ENCODE assay signal across 11 mouse cellular contexts in the genomic region with DNA sequence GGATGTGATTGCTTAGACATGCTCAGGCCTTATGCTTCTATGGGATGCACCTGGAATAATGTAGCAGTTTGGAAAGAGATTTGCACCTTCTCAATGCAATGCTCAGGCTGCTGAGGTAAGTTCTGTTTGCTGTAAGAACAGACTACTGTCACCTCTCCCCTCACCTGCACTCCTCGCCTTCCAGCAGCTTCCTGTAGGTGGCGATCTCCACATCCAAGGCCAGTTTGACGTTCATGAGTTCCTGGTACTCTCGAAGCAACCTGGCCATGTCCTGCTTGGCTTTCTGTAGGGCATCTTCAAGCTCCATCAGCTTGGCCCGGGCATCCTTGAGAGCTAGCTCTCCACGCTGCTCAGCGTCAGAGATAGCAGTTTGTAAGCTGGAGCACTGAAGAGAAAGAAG. TPM values are rescaled to one million over a fixed set of nuclear protein-coding genes. Genes with fewer than 3 reads are reported as not detected.
A peak's percentile ranks its signal among the peaks of the same experiment; 100 is the strongest.
DNase-seq lines count a peak whose midpoint lies in the region; ATAC-seq and TF ChIP-seq lines count a peak whose summit lies in the region.
"Had no signal": no experiment of that assay in that cellular context is flagged by ENCODE, and none has a peak within 500 bp of the region (broad histone marks: within the 10 kb centered on the region; RNA-seq: fewer than 3 reads in every experiment).

No protein-coding gene starts in this region.

- H3K36me3 ChIP-seq in kidney, postnatal 0 days (ENCODE audit: insufficient read depth, low read length): no peaks in the 10 kb centered on the region
- H3K36me3 ChIP-seq: heart, embryonic 12.5 days; limb, embryonic 15.5 days had no signal

- TF ChIP-seq CTCF in kidney, postnatal 0 days (IDR thresholded peaks at IDR 0.05; ENCODE audit: low read depth): peak; percentile 65

- H3K4me1 ChIP-seq in kidney, postnatal 0 days (replicated peaks; ENCODE audit: insufficient read depth, low read length): no peaks in the 10 kb centered on the region
- H3K4me1 ChIP-seq: heart, embryonic 12.5 days had no signal

- no peak for DNase-seq in kidney, postnatal 0 days (ENCODE audit: low spot score)
- DNase-seq in kidney, postnatal 14 days: no peak
- DNase-seq in urinary bladder, postnatal 25 days (ENCODE audit: low spot score): peak; percentile 21
- no peak for DNase-seq in urinary bladder, postnatal 4 days (ENCODE audit: low spot score in 2 of 2)
- peak; percentile 19 for DNase-seq in induced T-regulatory cell, adult 2 months (ENCODE audit: low read depth)
- DNase-seq in layer of hippocampus, postnatal 14 days (ENCODE audit: low spot score in 2 of 2): no peak
- no peak for DNase-seq in right cerebral cortex, adult 2 months (ENCODE audit: low spot score in 2 of 2)

- WGBS in kidney, postnatal 0 days: 54% methylated on average over 7 of the region's 7 CpGs

- no peak overlapping the region for H3K27ac ChIP-seq in kidney, postnatal 0 days
- H3K27ac ChIP-seq: limb, embryonic 15.5 days had no signal

- H3K27me3 ChIP-seq in kidney, postnatal 0 days (ENCODE audit: insufficient read depth, low read length): no peaks in the 10 kb centered on the region
- H3K27me3 ChIP-seq: limb, embryonic 15.5 days had no signal

- H3K4me3 ChIP-seq in kidney, postnatal 0 days (replicated peaks; ENCODE audit: low read depth, low read length): no peak overlapping the region
- H3K4me3 ChIP-seq: heart, embryonic 12.5 days; limb, embryonic 15.5 days had no signal

- no peak overlapping the region for H3K4me2 ChIP-seq in kidney, postnatal 0 days (ENCODE audit: low read length)
- H3K4me2 ChIP-seq: heart, embryonic 12.5 days; limb, embryonic 15.5 days had no signal

- no peaks in the 10 kb centered on the region for H3K9me3 ChIP-seq in kidney, postnatal 0 days (replicated peaks; ENCODE audit: low read length)
- H3K9me3 ChIP-seq: heart, embryonic 12.5 days; limb, embryonic 15.5 days had no signal

- no peak for ATAC-seq in kidney, postnatal 0 days (replicated peaks; ENCODE audit: low FRiP score, low read depth)

- no peak overlapping the region for H3K9ac ChIP-seq in kidney, postnatal 0 days (ENCODE audit: low read depth, low read length)
- H3K9ac ChIP-seq: heart, embryonic 12.5 days; limb, embryonic 15.5 days had no signal

RNA-seq across cellular contexts. Expression of gene Krt90, which starts 5.0 kb away (rescaled TPM):
- 0.09 TPM in 1 of 2 replicates, not detected in the other for polyA plus RNA-seq in kidney, postnatal 0 days (2015; fragmentation: Nextera tagmentation; extraction: Ambion mirVana)
- total RNA-seq in layer of hippocampus, postnatal 14 days (2021): under 1 TPM; 0.14 to 0.16 TPM
- polyA plus RNA-seq: urinary bladder, adult 2 months had no signal

RNA-seq across cellular contexts. Expression of gene Krt75, which starts 5.9 kb away (rescaled TPM):
- polyA plus RNA-seq in kidney, postnatal 0 days (2015; fragmentation: Nextera tagmentation; extraction: Ambion mirVana): 0.14 and 0.20 TPM in 2 replicates
- total RNA-seq in layer of hippocampus, postnatal 14 days (2021): under 1 TPM in 1 of 2 experiments, not detected in 1; 0.14 TPM
- polyA plus RNA-seq: heart, embryonic 12.5 days; urinary bladder, adult 2 months had no signal

RNA-seq across cellular contexts. Expression of gene Krt82, which starts 17.3 kb away (rescaled TPM):
- not detected in 2 replicates for polyA plus RNA-seq in kidney, postnatal 0 days (2015; fragmentation: Nextera tagmentation; extraction: Ambion mirVana)
- not detected for total RNA-seq in layer of hippocampus, postnatal 14 days (2021)
- polyA plus RNA-seq: heart, embryonic 12.5 days; kidney, embryonic 14.5 days; limb, embryonic 15.5 days; urinary bladder, adult 2 months had no signal

RNA-seq across cellular contexts. Expression of gene Krt84, which starts 35.2 kb away (rescaled TPM):
- not detected in 2 replicates for polyA plus RNA-seq in kidney, postnatal 0 days (2015; fragmentation: Nextera tagmentation; extraction: Ambion mirVana)
- total RNA-seq in layer of hippocampus, postnatal 14 days (2021): not detected
- polyA plus RNA-seq: heart, embryonic 12.5 days; kidney, embryonic 14.5 days; urinary bladder, adult 2 months had no signal

RNA-seq across cellular contexts. Expression of gene Gm49425, which starts 50.7 kb away (rescaled TPM):
- not detected in 2 replicates for polyA plus RNA-seq in kidney, postnatal 0 days (2015; fragmentation: Nextera tagmentation; extraction: Ambion mirVana)
- not detected for total RNA-seq in layer of hippocampus, postnatal 14 days (2021)
- polyA plus RNA-seq: heart, embryonic 12.5 days; kidney, embryonic 14.5 days; urinary bladder, adult 2 months had no signal

Comparison
In these comparisons a context has a peak if more than half of its experiments do, and no peak if none do; other contexts are left out.
1. DNase-seq: peak in urinary bladder, postnatal 25 days (single experiment) and induced T-regulatory cell, adult 2 months (single experiment); none in kidney, postnatal 0 days (single experiment), kidney, postnatal 14 days (single experiment), urinary bladder, postnatal 4 days (0 of 2), layer of hippocampus, postnatal 14 days (0 of 2) and right cerebral cortex, adult 2 months (0 of 2).